Mouse (Mus musculus): Measurements from ENCODE around the gene Tmtc2. TPM values are rescaled to one million over a fixed set of nuclear protein-coding genes. Genes with fewer than 3 reads are reported as not detected.

Tmtc2 gene
- total RNA-seq, 2 experiments from 2014 or later = not detected

DNA sequence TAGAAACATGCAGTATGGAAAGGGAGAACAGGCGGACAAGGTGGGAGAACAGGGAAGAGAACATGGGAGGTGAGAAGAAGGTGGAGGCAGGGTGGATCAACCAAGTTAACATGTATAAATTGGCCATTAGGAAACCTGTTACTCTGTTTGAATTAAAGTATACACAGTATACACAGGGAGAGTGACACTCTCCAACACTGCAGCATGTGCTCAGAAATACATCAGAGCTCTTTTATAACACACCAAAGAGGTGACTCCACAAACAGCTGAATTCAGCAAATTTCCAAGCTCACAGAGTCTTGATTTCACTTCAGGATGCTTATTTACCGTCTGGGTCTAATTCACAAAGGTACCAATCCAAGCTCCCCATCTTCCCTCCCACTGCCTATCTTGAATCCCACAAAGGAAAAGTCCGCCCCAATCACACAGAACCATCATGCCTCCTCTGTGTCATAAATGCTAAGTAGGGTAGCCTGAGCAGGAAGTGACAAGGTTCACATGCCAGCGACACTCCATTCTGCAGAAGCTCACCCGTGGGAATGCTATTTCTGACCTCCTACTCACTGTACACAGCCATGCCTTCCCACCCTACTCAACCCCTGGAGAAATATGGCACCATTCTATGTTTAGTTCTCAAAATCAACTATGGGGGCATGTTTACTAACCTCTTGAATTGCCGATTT is 17.2 kb downstream of the Tmtc2 start:
- ATAC-seq (replicated peaks; ENCODE audit: low FRiP score, poor library complexity, severe bottlenecking) = no peak

DNA sequence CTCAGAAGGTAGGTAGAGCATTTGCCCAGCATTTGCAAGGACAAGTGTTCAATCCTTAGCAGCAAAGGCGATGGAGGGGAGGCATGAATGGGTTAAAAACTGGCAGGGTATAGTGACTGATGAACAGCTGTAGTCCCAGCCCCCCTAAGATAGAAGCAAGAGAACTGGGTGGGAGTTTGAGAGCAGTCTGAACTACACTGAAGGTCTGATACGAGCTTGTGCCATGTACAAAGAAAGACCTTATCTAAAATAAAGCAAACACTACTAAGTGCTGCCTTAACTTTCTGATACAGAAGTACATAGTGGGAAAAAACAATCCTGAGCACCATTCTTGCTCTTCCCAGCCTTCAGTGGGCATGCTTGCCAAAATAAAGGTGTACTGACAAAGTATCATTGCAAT is 20.1 kb downstream of the Tmtc2 start:
- no peak for ATAC-seq (replicated peaks; ENCODE audit: low FRiP score, poor library complexity, severe bottlenecking)

DNA sequence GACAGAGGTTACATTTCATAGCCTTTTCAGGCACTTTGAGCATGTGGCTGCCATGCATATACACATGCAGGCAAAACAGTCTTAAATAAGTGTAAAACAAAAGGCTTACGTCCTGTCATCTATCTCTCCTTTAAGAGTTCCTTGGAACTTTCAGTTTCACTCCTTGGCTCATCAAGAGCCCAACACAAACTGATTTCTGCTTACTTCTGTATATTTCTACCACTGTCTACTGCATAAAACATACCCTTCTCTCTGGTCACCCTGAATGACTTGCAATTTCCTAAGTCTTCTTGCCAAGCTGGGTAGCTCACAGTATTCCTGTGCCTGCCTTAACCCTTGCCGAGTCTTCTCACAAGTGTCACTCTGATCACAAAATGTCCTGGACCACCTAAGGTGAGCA is 26.2 kb downstream of the Tmtc2 start:
- ATAC-seq (replicated peaks; ENCODE audit: low FRiP score, poor library complexity, severe bottlenecking) = no peak

DNA sequence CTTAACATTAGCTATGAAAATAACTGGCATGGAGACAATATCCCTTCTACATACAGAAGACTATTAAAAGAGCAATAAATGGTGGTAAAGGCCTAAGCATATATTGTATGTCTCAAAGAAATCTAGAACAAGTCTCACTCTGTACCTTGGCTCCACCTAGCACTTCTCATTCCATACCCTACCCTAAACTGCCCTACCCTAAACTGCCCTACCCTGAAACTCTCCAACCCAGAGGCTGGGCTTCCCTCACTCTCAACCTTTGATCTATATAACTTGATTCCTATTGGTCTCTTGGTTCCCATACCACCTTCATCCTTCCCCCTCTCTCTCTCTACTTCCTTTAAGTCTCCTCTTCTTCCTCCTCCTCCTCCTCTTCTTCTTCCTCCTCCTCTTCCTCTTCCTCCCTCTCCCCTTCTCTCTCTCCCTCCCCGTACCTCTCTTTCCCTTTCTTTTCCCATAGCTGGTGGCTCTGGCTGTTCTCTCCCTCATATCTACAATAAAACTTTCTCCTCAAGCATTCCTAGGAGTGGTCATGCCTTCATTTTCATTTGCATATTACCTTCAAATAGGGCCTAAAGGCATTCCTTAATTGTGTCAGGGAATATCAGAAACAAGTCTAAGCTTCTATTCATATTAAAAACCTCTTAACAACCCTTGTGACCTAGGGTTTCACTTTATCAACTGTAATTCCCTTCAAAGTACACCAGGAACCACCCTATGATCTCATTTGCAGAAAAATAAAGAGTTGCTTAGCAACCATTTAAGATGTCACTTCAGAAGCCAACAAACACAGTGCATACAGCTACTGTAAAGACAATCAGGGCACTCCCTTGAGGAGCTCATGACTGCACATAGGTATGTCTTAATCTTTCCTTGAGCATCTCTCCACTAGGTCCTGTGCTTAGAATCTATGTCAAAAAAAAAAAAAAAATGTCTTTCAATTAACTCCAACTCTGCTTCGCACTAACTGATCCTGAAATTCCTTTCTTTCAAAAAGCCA is 29.9 kb downstream of the Tmtc2 start:
- no peak for ATAC-seq (replicated peaks; ENCODE audit: low FRiP score, poor library complexity, severe bottlenecking)

DNA sequence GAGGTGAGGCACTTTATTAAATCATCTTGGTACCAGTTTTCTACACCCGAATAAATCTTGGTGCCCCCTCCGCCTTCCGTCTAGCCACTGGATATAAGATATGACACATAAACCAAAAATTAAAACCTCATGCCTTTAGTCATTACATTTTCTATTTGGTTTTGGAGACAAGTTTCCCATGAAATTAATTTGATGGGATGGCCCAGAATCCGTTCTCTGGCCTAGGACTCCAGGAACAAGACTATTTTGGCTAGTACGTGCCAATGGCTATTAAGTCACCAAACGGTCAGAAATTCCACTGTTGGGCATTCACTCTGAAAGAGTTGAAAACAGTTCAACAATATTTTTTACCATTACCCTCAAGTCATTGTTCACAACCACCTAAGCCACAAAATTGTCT is 32.2 kb downstream of the Tmtc2 start:
- no peak for ATAC-seq (replicated peaks; ENCODE audit: low FRiP score, poor library complexity, severe bottlenecking)

DNA sequence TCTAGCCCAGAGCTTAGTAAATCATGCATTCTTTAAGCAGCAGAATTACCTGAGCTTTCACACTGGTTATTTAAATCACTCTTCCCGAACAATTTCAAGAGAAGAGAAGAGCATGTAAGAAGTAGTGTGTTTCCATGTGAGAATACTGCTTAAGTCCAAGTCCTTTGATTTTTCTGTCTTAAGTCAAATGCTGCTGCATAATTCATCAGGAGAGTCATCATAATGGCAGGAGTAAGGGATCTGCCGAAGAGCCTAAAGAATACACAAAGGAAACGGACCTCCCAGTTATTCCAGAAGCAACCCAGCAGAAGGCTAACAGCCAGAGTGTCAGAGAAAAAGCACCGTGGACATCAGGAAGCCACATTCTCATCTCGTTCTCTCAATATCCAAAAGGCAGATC is 34.6 kb downstream of the Tmtc2 start:
- ATAC-seq (replicated peaks; ENCODE audit: low FRiP score, poor library complexity, severe bottlenecking) = no peak

DNA sequence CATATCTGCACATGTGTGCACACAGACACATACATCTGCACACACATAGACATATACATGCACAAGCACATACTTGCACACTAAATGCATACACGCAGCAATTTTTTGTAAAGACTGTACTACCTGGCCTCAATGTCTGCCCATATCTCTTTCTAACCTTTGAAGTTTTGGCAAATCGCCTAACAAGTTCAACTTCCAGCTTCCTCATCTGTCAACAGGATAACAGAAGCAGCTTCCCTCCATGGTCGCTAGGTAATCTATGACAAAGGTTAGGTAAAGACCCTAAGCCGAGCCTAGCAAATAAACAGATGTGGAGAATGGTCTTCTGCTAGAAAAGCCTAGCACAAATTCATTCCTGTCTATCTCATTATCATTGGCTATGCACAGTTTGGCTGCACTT is 37.3 kb downstream of the Tmtc2 start:
- no peak for ATAC-seq (replicated peaks; ENCODE audit: low FRiP score, poor library complexity, severe bottlenecking)

DNA sequence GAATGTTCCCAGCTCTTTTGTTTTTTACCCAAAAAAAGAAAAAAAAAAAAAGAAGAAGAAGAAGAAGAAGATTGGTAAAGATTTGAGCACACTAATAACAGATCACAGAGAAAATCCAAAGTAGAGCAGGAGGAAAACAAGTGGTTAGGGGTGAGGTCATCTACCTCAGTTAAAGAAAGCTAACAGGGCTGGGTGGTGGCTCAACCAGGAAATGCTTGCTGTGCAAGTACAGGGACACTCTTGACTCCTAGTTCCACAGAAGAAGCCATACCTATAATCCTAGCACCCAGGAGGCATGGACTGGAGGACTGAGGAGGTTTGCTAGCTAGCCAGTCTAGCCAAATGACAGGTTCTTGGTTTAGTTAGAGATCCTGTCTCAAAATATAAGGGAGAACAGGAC is 38.4 kb downstream of the Tmtc2 start:
- ATAC-seq (replicated peaks; ENCODE audit: low FRiP score, poor library complexity, severe bottlenecking) = no peak

DNA sequence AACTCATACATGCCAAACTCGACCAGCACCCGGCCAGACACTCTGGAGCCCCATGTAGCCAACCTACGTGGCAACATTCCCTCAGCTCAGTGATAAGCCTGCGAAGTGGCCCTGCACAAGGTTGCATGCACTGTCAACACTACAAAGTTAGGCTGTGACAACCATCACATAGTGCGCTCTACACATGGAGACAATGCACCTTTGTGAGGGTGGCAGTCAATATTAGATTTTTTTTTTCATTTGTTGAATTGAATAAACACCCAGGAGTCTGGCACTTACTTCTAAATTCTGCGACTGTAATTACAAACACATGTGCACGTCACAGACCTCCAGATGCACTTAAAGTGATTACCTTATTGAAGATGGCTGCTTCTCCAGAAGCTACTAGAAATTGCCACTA is 41.5 kb downstream of the Tmtc2 start:
- ATAC-seq (replicated peaks; ENCODE audit: low FRiP score, poor library complexity, severe bottlenecking) = no peak

DNA sequence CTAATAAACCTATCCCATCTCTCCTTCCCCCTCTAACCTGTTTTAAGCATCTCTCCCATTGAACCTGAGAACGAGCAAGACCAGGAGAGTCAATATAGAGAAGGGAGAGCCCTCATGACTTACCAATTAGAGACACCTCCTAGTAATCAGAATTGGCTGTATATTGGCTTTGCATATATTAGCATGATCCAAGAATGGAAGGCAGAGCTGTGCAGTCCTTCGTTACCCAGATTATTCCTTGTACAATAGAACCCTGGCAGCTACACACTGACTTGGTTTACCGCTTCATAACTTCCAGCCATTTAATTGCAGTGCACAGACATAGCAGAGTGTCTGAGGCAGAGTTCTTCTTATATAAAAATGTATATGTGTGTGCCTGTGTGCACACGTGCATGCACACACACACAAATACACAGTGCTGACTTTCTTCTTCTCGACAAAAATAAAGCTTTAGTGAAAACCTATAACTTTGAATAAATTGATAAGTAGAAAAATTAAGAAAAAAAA is 42.2 kb downstream of the Tmtc2 start:
- ATAC-seq (replicated peaks; ENCODE audit: low FRiP score, poor library complexity, severe bottlenecking) = no peak

DNA sequence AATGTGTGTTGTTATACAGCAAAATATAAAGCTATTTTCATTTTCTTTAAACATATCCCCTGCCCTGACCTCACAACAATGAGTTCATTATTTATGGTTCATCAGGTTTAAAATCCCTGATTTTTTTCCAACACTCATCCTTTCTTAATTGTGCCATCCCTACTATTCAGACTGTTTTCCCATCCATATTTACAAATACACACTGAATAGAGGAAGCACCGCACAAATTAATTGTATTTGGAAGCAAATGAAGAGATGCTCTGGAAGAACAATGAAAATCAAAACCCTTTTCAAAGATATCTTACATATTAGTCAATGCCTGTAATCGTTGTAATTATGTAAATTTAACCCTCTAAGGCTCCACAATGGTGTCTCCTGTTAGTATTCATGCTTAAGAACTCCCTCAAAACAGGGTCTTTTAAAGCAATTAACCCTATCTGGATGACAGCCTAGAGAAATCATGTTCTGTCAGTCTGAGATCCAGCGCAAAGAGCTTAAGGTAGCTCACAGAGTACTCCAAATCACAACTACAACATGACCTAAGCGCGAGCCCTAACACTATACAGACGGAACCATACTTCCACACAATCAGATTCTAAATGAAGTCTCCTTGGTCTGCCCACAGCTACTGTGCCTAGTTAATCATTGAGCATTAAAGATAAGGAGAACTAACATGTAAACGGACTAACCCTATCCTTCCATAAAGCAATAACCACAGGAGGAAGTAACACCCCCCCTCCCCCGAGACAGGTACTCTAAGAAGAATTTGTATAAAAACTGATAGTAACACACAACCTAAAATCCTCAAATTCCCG is 43.0 kb downstream of the Tmtc2 start:
- no peak for ATAC-seq (replicated peaks; ENCODE audit: low FRiP score, poor library complexity, severe bottlenecking)

DNA sequence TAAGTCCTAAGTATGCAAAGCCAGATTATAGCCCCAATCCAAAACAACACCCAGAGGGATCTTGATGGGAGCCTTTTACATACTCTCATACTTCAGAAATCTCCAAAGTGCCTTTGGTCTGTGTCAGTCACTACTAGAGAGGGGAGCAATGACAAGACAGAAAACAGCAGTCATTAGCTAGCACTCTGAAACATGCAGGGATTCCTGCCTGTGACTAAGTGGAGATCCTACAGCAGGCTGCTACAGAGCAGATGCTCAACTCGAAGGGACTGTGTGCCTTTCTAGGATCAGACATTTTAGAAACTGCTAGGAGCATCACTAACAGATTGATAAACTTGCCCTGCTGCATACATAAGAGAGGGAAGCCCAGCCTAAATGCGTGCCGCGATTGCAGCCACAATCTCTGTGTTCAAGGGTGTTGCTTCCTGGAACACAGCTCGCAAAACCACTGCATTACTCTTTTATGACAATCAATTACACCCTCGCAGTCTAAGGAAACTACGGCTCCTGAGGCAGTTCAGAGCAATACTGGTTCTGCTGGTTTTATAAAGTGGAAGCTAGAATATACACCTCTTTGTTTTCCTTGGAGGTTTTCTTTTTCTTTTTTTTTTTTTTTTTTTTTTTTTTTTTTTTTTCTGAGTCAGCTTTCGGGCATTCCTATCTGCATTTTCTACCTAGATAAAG is 50.7 kb downstream of the Tmtc2 start:
- ATAC-seq (replicated peaks; ENCODE audit: low FRiP score, poor library complexity, severe bottlenecking) = no peak

DNA sequence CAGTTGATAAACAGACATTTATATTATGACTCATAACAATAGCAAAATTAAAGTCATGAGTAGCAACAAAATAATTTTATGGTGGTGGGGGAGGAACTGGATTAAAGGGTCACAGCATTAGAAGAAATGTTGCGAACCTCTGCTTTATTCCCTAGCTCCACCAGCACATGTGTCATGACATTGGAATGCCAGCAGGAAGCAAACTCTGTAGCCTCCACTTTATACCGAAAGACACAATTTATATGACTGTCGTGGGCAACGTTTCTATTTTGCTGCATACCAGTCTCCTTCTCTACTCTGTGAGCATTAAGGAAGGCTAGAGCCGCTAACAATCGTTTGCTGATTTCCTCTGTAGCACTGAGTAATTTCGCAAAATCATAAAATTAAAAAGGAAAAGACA is 51.8 kb downstream of the Tmtc2 start:
- no peak for ATAC-seq (replicated peaks; ENCODE audit: low FRiP score, poor library complexity, severe bottlenecking)

DNA sequence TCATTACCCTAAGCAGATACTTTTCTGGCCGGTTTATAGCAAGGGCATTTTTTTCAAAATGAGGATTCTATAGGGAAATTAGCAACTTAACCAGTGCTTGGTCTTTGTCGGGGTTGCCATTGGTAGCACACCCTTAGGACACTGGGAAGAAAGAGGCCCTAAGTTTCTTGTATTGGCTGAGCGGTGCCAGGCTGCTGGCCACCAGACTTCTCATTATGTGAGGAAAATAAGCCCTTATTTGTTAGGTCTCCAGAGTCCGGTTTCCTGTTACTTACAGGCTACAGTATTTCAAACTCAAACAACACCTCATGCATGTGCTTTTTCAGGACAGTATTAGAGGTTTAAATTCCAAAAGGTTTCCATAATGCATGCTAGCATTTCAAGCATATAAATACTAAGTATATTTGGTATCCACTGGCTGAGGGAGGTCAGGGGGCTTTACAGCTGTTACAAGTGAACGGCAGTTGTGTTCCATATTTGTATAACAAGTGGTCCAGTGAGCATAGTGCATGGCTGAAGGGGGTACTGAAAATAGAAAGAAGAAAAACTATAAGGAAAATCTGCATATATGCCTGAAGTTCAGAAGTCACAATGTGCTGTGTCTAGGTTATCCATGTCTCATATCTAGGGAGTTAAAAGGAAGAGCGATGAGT is 55.0 kb downstream of the Tmtc2 start:
- no peak for ATAC-seq (replicated peaks; ENCODE audit: low FRiP score, poor library complexity, severe bottlenecking)

DNA sequence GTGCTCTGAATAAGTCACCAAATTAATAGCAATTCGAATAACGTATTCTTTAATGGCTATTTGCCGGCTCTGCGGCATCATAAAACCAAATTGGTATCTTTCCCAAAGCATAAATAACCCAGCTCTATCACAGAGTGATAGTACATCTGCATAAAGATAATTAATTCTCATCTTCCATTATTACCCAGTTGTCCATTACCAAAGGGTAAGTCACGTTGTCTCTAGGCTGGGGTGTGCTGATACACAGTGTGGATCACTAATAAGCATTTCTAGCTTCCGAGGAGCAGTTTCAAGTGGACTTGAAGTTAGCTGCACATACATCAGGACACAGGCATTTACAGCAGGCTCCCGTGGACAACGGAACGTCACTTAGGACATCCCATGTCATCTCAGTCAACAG is 56.1 kb downstream of the Tmtc2 start:
- ATAC-seq (replicated peaks; ENCODE audit: low FRiP score, poor library complexity, severe bottlenecking) = no peak

DNA sequence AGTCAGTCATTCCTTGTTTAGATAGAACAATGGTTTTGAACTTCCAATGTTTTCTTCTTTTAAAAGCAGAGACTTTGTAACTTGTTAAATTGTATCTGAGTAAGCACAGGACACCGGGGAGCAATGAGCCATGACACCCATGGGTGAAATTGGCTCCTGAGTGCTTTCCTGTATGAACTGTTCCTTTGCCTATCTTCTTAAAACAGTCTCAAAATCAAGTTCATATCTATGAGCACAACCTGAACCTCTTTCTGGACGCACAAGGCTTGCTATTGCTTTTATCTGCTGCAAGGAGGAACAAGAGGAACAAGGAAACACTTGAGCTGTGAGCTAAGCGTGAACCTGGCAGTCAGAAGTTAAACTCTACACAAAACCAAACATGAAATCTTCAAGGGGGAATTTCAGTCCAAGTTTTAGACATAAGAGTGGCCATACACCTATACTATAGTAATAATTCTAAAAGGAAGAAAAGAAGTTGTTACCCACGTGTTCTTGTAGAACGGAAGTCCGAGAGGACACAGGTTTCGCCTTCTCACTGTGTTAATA is 60.4 kb downstream of the Tmtc2 start:
- no peak for ATAC-seq (replicated peaks; ENCODE audit: low FRiP score, poor library complexity, severe bottlenecking)

DNA sequence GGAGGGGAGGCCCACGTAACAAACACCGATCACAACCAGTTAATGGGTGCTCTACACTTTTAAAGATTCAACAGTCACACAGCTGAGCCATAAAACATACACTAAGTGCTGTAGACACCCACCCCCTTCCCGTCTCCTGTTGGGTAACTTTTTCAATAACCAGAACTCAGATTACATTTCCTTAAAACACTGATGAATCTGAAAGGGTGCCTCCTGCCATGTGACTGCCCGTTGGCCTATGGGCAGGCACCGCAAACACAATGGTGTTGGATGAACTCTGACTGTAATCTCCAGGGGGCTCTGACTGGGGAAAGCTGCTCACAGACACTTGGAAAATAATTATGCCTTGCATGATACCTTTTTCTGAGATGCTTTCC is 64.4 kb downstream of the Tmtc2 start:
- ATAC-seq (replicated peaks; ENCODE audit: low FRiP score, poor library complexity, severe bottlenecking) = no peak

DNA sequence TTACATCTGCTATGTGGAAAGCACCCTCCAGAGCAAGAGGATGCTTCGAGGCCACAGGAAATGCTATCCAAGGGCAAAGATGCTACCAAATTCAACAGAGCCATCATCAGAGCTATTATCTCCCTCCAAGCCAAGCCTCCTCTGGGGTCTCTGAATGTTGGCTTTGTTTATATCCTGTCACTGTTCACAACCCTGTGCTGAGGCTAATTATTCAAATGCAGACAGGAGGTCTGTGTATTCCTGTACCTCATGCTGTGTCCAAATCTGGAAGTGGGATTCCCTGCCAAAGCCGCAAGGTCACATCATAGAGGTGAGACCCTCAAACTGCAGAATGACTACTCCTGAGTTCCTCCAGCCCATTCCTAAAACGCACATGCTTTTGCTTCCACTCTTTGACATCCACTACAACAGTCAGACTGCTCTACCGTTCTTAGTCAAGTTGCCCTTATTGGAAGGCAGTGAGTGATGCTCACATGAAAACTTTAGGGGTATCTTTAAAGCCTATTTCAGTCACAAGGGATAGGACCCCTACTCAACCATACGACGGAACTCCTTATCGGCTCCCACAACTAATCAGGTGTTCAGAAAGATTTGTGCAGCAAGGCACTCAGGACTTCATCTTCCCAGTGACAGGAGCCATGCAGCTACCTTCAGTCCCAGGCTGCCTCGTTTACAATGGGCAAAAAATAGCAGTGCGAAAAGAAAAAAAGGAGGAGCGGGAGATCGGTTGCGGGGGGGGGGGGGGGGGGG is 64.9 kb downstream of the Tmtc2 start:
- ATAC-seq (replicated peaks; ENCODE audit: low FRiP score, poor library complexity, severe bottlenecking) = no peak

Data from erythroid progenitor cell, adult 5-6 weeks (primary cell).